Mouse (Mus musculus) midbrain, embryonic 13.5 days (tissue): ENCODE measurements around the gene Cse1l. TPM values are rescaled to one million over a fixed set of nuclear protein-coding genes. Genes with fewer than 3 reads are reported as not detected.

Source experiments
- ATAC-seq: fragments of 200-750 bp; cut with Nextera tagmentation; 2 replicates; pipeline ENCODE4 v1.8.0; 2017; ENCODE audit warnings: mild to moderate bottlenecking, moderate TSS enrichment, moderate library complexity
- H3K27ac ChIP-seq: fragments of 300-500 bp; sonication (generic); 2 replicates; pipeline ENCODE4 v1.5.1; 2015; ENCODE audit warnings: inconsistent platforms, mild to moderate bottlenecking, moderate library complexity
- H3K27me3 ChIP-seq: fragments of 300-500 bp; sonication (generic); 2 replicates; pipeline ENCODE4 v1.6.1; 2015; ENCODE audit warnings: mild to moderate bottlenecking, inconsistent platforms
- H3K36me3 ChIP-seq: fragments of 300-500 bp; sonication (generic); 2 replicates; pipeline ENCODE4 v1.6.1; 2015; ENCODE audit warnings: mild to moderate bottlenecking, inconsistent platforms
- H3K4me1 ChIP-seq: fragments of 300-500 bp; sonication (generic); replicated peaks from 2 replicates; pipeline ENCODE4 v1.6.1; 2015; ENCODE audit warnings: inconsistent platforms
- H3K4me2 ChIP-seq: fragments of 300-500 bp; sonication (generic); replicated peaks from 2 replicates; pipeline ENCODE4 v1.6.1; 2015; ENCODE audit warnings: moderate library complexity, mild to moderate bottlenecking, inconsistent platforms
- H3K4me3 ChIP-seq: fragments of 300-500 bp; sonication (generic); replicated peaks from 2 replicates; pipeline ENCODE4 v1.5.1; 2015; ENCODE audit warnings: mild to moderate bottlenecking, inconsistent platforms
- H3K9ac ChIP-seq: fragments of 300-500 bp; sonication (generic); replicated peaks from 2 replicates; pipeline ENCODE4 v1.6.1; 2015; ENCODE audit warnings: mild to moderate bottlenecking, inconsistent platforms
- H3K9me3 ChIP-seq: fragments of 300-500 bp; sonication (generic); 2 replicates; pipeline ENCODE4 v1.6.1; 2016; ENCODE audit warnings: mild to moderate bottlenecking, inconsistent platforms
- WGBS: fragments of 180-500 bp; shearing (Covaris S2); methylation state at CpG from one replicate; pipeline ENCODE4 v1.1.7; 2015; 5-methylcytosine and 5-hydroxymethylcytosine counted together
- polyA plus RNA-seq: library from polyadenylated mRNA; unstranded; fragments of >200 nt; fragmentation: Nextera tagmentation; extraction: Ambion mirVana; gene quantifications from 2 replicates; pipeline ENCODE4 v1.2.1, GENCODE M21; 2015

Gene Cse1l
- polyA plus RNA-seq, 1 experiment from 2014 or later, result 116 TPM

- Histone ChIP-seq H3K9ac (no peak overlapping the region; the same call in 1 of the 2 replicates), H3K27ac (no peak overlapping the region), H3K4me2 (no peak overlapping the region), H3K36me3 (peaks cover 30% of the 10 kb centered on the region), H3K9me3 (no peaks in the 10 kb centered on the region), H3K4me1 (peaks cover 9% of the 10 kb centered on the region), H3K4me3 (no peak overlapping the region), H3K27me3 (no peaks in the 10 kb centered on the region)
- no peak for ATAC-seq
- WGBS, result 76% methylated on average over 10 of the region's 10 CpGs
Observed at GRCm38 (mm10) chr2:166885619-166886018, 20.2 kb upstream of the Cse1l start.

GRCm38 (mm10) chr2:166886231-166886630 is 19.6 kb upstream of the Cse1l start:
- no peak overlapping the region for H3K9ac ChIP-seq
- peaks cover 30% of the 10 kb centered on the region for H3K36me3 ChIP-seq
- peaks cover 9% of the 10 kb centered on the region for H3K4me1 ChIP-seq
- H3K27me3 ChIP-seq, result no peaks in the 10 kb centered on the region
- H3K9me3 ChIP-seq, result no peaks in the 10 kb centered on the region
- no peak overlapping the region for H3K4me2 ChIP-seq
- H3K4me3 ChIP-seq, result no peak overlapping the region
- H3K27ac ChIP-seq, result no peak overlapping the region
- no peak for ATAC-seq
- WGBS, result 88% methylated on average over 3 of the region's 3 CpGs

- H3K9me3 ChIP-seq, result no peaks in the 10 kb centered on the region
- 14% methylated on average over 11 of the region's 11 CpGs for WGBS
- H3K4me2 ChIP-seq, result no peak overlapping the region
- H3K36me3 ChIP-seq, result peaks cover 32% of the 10 kb centered on the region
- H3K9ac ChIP-seq, result no peak overlapping the region
- H3K27ac ChIP-seq, result no peak overlapping the region; the same call in 1 of the 2 replicates
- H3K4me1 ChIP-seq, result peaks cover 9% of the 10 kb centered on the region
- H3K4me3 ChIP-seq, result no peak overlapping the region
- no peaks in the 10 kb centered on the region for H3K27me3 ChIP-seq
- peak; percentile 66; the same call in 1 of the 2 replicates for ATAC-seq
Observed at GRCm38 (mm10) chr2:166887816-166888215, 18.0 kb upstream of the Cse1l start.

GRCm38 (mm10) chr2:166891366-166891880 is 14.4 kb upstream of the Cse1l start:
- Histone ChIP-seq H3K9me3 (no peaks in the 10 kb centered on the region), H3K4me3 (no peak overlapping the region), H3K27me3 (no peaks in the 10 kb centered on the region), H3K9ac (no peak overlapping the region), H3K36me3 (peaks cover 36% of the 10 kb centered on the region), H3K4me1 (peaks cover 9% of the 10 kb centered on the region), H3K27ac (no peak overlapping the region), H3K4me2 (no peak overlapping the region)
- no peak for ATAC-seq
- WGBS, result 69% methylated on average over 9 of the region's 9 CpGs

- Histone ChIP-seq H3K36me3 (peaks cover 33% of the 10 kb centered on the region), H3K27ac (no peak overlapping the region), H3K4me1 (peaks cover 9% of the 10 kb centered on the region), H3K9ac (no peak overlapping the region), H3K27me3 (no peaks in the 10 kb centered on the region), H3K4me2 (no peak overlapping the region), H3K4me3 (no peak overlapping the region), H3K9me3 (no peaks in the 10 kb centered on the region)
- no peak for ATAC-seq
- WGBS, result 96% methylated on average over 8 of the region's 8 CpGs
Observed at GRCm38 (mm10) chr2:166892158-166892680, 13.6 kb upstream of the Cse1l start.

GRCm38 (mm10) chr2:166893036-166893435 is 12.8 kb upstream of the Cse1l start:
- Histone ChIP-seq H3K36me3 (peaks cover 33% of the 10 kb centered on the region), H3K27me3 (no peaks in the 10 kb centered on the region), H3K9ac (no peak overlapping the region), H3K4me1 (0 out of 2 replicates have a peak, but pooled peaks cover 3% of the 10 kb centered on the region), H3K27ac (no peak overlapping the region), H3K4me2 (no peak overlapping the region), H3K9me3 (no peaks in the 10 kb centered on the region), H3K4me3 (no peak overlapping the region)
- WGBS, result 93% methylated on average over 5 of the region's 5 CpGs
- ATAC-seq, result no peak

- Histone ChIP-seq H3K36me3 (peaks cover 28% of the 10 kb centered on the region), H3K27me3 (no peaks in the 10 kb centered on the region), H3K9me3 (no peaks in the 10 kb centered on the region), H3K4me1 (no peaks in the 10 kb centered on the region), H3K9ac (no peak overlapping the region), H3K27ac (peak overlapping the region; percentile 51), H3K4me2 (no peak overlapping the region), H3K4me3 (no peak overlapping the region)
- ATAC-seq, result no peak
- 70% methylated on average over 13 of the region's 13 CpGs for WGBS
Observed at GRCm38 (mm10) chr2:166896368-166896767, 9.5 kb upstream of the Cse1l start.

- H3K27ac ChIP-seq, result peak overlapping the region; percentile 51; the same call in 1 of the 2 replicates
- no peaks in the 10 kb centered on the region for H3K27me3 ChIP-seq
- H3K4me3 ChIP-seq, result no peak overlapping the region
- H3K4me2 ChIP-seq, result no peak overlapping the region
- peaks cover 25% of the 10 kb centered on the region for H3K36me3 ChIP-seq
- WGBS, result 89% methylated on average over 12 of the region's 12 CpGs
- H3K4me1 ChIP-seq, result no peaks in the 10 kb centered on the region
- no peaks in the 10 kb centered on the region for H3K9me3 ChIP-seq
- H3K9ac ChIP-seq, result no peak overlapping the region
- no peak for ATAC-seq
Observed at GRCm38 (mm10) chr2:166896974-166897373, 8.9 kb upstream of the Cse1l start.

- Histone ChIP-seq H3K4me3 (no peak overlapping the region), H3K4me2 (no peak overlapping the region), H3K36me3 (peaks cover 9% of the 10 kb centered on the region), H3K4me1 (no peaks in the 10 kb centered on the region), H3K9ac (no peak overlapping the region), H3K9me3 (no peaks in the 10 kb centered on the region), H3K27ac (no peak overlapping the region), H3K27me3 (no peaks in the 10 kb centered on the region)
- WGBS, result 86% methylated on average over 2 of the region's 2 CpGs
- ATAC-seq, result no peak
Observed at GRCm38 (mm10) chr2:166899161-166899560, 6.7 kb upstream of the Cse1l start.

GRCm38 (mm10) chr2:166899746-166900145 is 6.1 kb upstream of the Cse1l start:
- H3K4me3 ChIP-seq, result no peak overlapping the region
- WGBS, result 75% methylated on average over 3 of the region's 3 CpGs
- no peak overlapping the region for H3K4me2 ChIP-seq
- H3K9me3 ChIP-seq, result no peaks in the 10 kb centered on the region
- H3K27ac ChIP-seq, result no peak overlapping the region
- peaks cover 3% of the 10 kb centered on the region for H3K36me3 ChIP-seq
- H3K4me1 ChIP-seq, result no peaks in the 10 kb centered on the region
- no peak for ATAC-seq
- H3K27me3 ChIP-seq, result no peaks in the 10 kb centered on the region
- H3K9ac ChIP-seq, result no peak overlapping the region

GRCm38 (mm10) chr2:166900792-166901505 is 4.9 kb upstream of the Cse1l start:
- Histone ChIP-seq H3K4me2 (no peak overlapping the region), H3K4me3 (no peak overlapping the region), H3K36me3 (no peaks in the 10 kb centered on the region), H3K9me3 (no peaks in the 10 kb centered on the region), H3K27ac (no peak overlapping the region), H3K9ac (no peak overlapping the region), H3K27me3 (no peaks in the 10 kb centered on the region), H3K4me1 (peaks cover 4% of the 10 kb centered on the region)
- no peak for ATAC-seq
- 87% methylated on average over 8 of the region's 8 CpGs for WGBS

- WGBS, result 90% methylated on average over 6 of the region's 6 CpGs
- Histone ChIP-seq H3K4me3 (no peak overlapping the region), H3K9me3 (no peaks in the 10 kb centered on the region), H3K9ac (no peak overlapping the region), H3K27me3 (no peaks in the 10 kb centered on the region), H3K4me1 (peaks cover 18% of the 10 kb centered on the region), H3K36me3 (no peaks in the 10 kb centered on the region), H3K4me2 (no peak overlapping the region), H3K27ac (no peak overlapping the region)
- ATAC-seq, result no peak
Observed at GRCm38 (mm10) chr2:166903719-166904282, 2.0 kb upstream of the Cse1l start.
